Mouse (Mus musculus): ENCODE results near the gene Ear2. TPM values are rescaled to one million over a fixed set of nuclear protein-coding genes. Genes with fewer than 3 reads are reported as not detected.
"Not testable (repeated sequence)": the region's sequence is repeated elsewhere in the genome, so short reads cannot be mapped to it uniquely, and the experiment has no call there.

Ear2 gene
- polyA plus RNA-seq (2015; fragmentation: Nextera tagmentation; extraction: Ambion mirVana) = not detected in 2 replicates

- ATAC-seq (replicated peaks); H3K4me2 ChIP-seq; H3K36me3 ChIP-seq (replicated peaks); H3K4me3 ChIP-seq; H3K27ac ChIP-seq; H3K4me1 ChIP-seq; H3K27me3 ChIP-seq (replicated peaks); H3K9ac ChIP-seq; H3K9me3 ChIP-seq: not testable (repeated sequence)
- 83% methylated on average over 2 of the region's 2 CpGs for WGBS
These were observed at the start of gene Ear2 for GRCm38 (mm10) chr14:44102354-44102753. Gene Ear2 (plus strand): TSS chr14:44102654.

GRCm38 (mm10) chr14:44067879-44068278 lies 34.6 kb upstream of the Ear2 start:
- H3K9me3 ChIP-seq; H3K4me2 ChIP-seq; H3K9ac ChIP-seq; ATAC-seq (replicated peaks); H3K27ac ChIP-seq; H3K27me3 ChIP-seq (replicated peaks); H3K4me3 ChIP-seq; H3K36me3 ChIP-seq (replicated peaks); H3K4me1 ChIP-seq: not testable (repeated sequence)
- WGBS = 83% methylated on average over 1 of the region's 1 CpGs

GRCm38 (mm10) chr14:44070595-44070994 lies 31.9 kb upstream of the Ear2 start:
- not testable (repeated sequence) for H3K36me3 ChIP-seq (replicated peaks); H3K27ac ChIP-seq; H3K9me3 ChIP-seq; H3K27me3 ChIP-seq (replicated peaks); H3K9ac ChIP-seq; H3K4me1 ChIP-seq; ATAC-seq (replicated peaks); H3K4me3 ChIP-seq; H3K4me2 ChIP-seq
- 79% methylated on average over 2 of the region's 3 CpGs for WGBS

GRCm38 (mm10) chr14:44077785-44078341 lies 24.6 kb upstream of the Ear2 start:
- 86% methylated on average over 5 of the region's 5 CpGs for WGBS

GRCm38 (mm10) chr14:44086588-44086987 lies 15.9 kb upstream of the Ear2 start:
- H3K27me3 ChIP-seq (replicated peaks); H3K36me3 ChIP-seq (replicated peaks); H3K9ac ChIP-seq; H3K27ac ChIP-seq; H3K4me3 ChIP-seq; H3K9me3 ChIP-seq; ATAC-seq (replicated peaks); H3K4me1 ChIP-seq; H3K4me2 ChIP-seq: not testable (repeated sequence)
- WGBS = 82% methylated on average over 1 of the region's 1 CpGs

More at GRCm38 (mm10) chr14:44077785-44078341, 24.6 kb upstream of the Ear2 start:
- H3K36me3 ChIP-seq (replicated peaks); H3K4me2 ChIP-seq; H3K9me3 ChIP-seq; H3K27me3 ChIP-seq (replicated peaks); ATAC-seq (replicated peaks); H3K4me3 ChIP-seq; H3K4me1 ChIP-seq; H3K27ac ChIP-seq; H3K9ac ChIP-seq: not testable (repeated sequence)

- not testable (repeated sequence) for H3K36me3 ChIP-seq (replicated peaks); ATAC-seq (replicated peaks); H3K27me3 ChIP-seq (replicated peaks); H3K27ac ChIP-seq; H3K4me1 ChIP-seq; H3K9me3 ChIP-seq; H3K4me2 ChIP-seq; H3K4me3 ChIP-seq; H3K9ac ChIP-seq
- 74% methylated on average over 2 of the region's 2 CpGs for WGBS
These were observed 14.9 kb upstream of the Ear2 start for GRCm38 (mm10) chr14:44087535-44087934.

- not testable (repeated sequence) for H3K36me3 ChIP-seq (replicated peaks); H3K4me2 ChIP-seq; H3K9me3 ChIP-seq; H3K4me3 ChIP-seq; H3K27ac ChIP-seq; ATAC-seq (replicated peaks); H3K27me3 ChIP-seq (replicated peaks); H3K9ac ChIP-seq; H3K4me1 ChIP-seq
- 68% methylated on average over 1 of the region's 1 CpGs for WGBS
These were observed 10.9 kb upstream of the Ear2 start for GRCm38 (mm10) chr14:44091524-44091923.

GRCm38 (mm10) chr14:44094445-44094844 lies 8.0 kb upstream of the Ear2 start:
- H3K4me1 ChIP-seq; H3K27me3 ChIP-seq (replicated peaks); ATAC-seq (replicated peaks); H3K9ac ChIP-seq; H3K4me3 ChIP-seq; H3K4me2 ChIP-seq; H3K36me3 ChIP-seq (replicated peaks); H3K9me3 ChIP-seq; H3K27ac ChIP-seq: not testable (repeated sequence)
- 73% methylated on average over 5 of the region's 5 CpGs for WGBS

- H3K9me3 ChIP-seq = not testable (repeated sequence)
These were observed 2.4 kb upstream of the Ear2 start for GRCm38 (mm10) chr14:44100030-44100429.

GRCm38 (mm10) chr14:44110981-44111380 lies 8.5 kb downstream of the Ear2 start:
- Histone ChIP-seq H3K4me2 (no peak overlapping the region), H3K27me3 (replicated peaks) (no peaks in the 10 kb centered on the region), H3K36me3 (replicated peaks) (no peaks in the 10 kb centered on the region), H3K4me3 (no peak overlapping the region), H3K27ac (no peak overlapping the region), H3K9ac (no peak overlapping the region), H3K4me1 (no peaks in the 10 kb centered on the region), H3K9me3 (no peaks in the 10 kb centered on the region)
- no peak for ATAC-seq (replicated peaks)

More at GRCm38 (mm10) chr14:44100030-44100429, 2.4 kb upstream of the Ear2 start:
- not testable (repeated sequence) for H3K4me3 ChIP-seq; H3K4me1 ChIP-seq; H3K27me3 ChIP-seq (replicated peaks); H3K27ac ChIP-seq; ATAC-seq (replicated peaks); H3K36me3 ChIP-seq (replicated peaks); H3K4me2 ChIP-seq; H3K9ac ChIP-seq
- no CpG with 5 or more reads among the region's 1 CpGs for WGBS

GRCm38 (mm10) chr14:44123551-44123950 lies 21.1 kb downstream of the Ear2 start, which contains the start of gene Gm3327:
Gene Gm3327 (plus strand): TSS chr14:44123851.
- H3K9me3 ChIP-seq; H3K27ac ChIP-seq; H3K27me3 ChIP-seq (replicated peaks); H3K9ac ChIP-seq; H3K36me3 ChIP-seq (replicated peaks); H3K4me2 ChIP-seq; H3K4me3 ChIP-seq; ATAC-seq (replicated peaks); H3K4me1 ChIP-seq: not testable (repeated sequence)
- 87% methylated on average over 4 of the region's 4 CpGs for WGBS

All from midbrain, embryonic 15.5 days (tissue).